Comparison of ENCODE assay signal across 8 mouse cellular contexts in genomic region chr9:63896073-63896807, GRCm38 (mm10).
DNase-seq lines count a peak whose midpoint lies in the region; ATAC-seq and TF ChIP-seq lines count a peak whose summit lies in the region.

No protein-coding gene starts in this region.

- H3K9ac ChIP-seq in intestine, embryonic 15.5 days, result no peak overlapping the region
- no peak overlapping the region for H3K9ac ChIP-seq in hindbrain, postnatal 0 days (replicated peaks; ENCODE audit: low read length)

- peak; percentile 33 for DNase-seq in adrenal gland, adult 2 months
- no peak for DNase-seq in adrenal gland, postnatal 4 days (ENCODE audit: low spot score in 2 of 2)
- peak; percentile 96 for DNase-seq in fibroblast of lung, adult 2 months (ENCODE audit: low read depth)
- DNase-seq in lung, postnatal 10 days, result peak; percentile 84
- DNase-seq in MN1 (ENCODE audit: low spot score), result no peak
- no peak for DNase-seq in cerebellum, adult 11 months
- DNase-seq in hindbrain, postnatal 0 days (ENCODE audit: low spot score), result no peak

- no peak for TF ChIP-seq CTCF in hindbrain, postnatal 0 days (IDR thresholded peaks at IDR 0.05; ENCODE audit: low read depth)

- no peak overlapping the region; the same call in 1 of the 2 replicates for H3K27ac ChIP-seq in intestine, embryonic 15.5 days
- H3K27ac ChIP-seq in hindbrain, postnatal 0 days, result no peak overlapping the region

- no peaks in the 10 kb centered on the region for H3K27me3 ChIP-seq in intestine, embryonic 15.5 days (replicated peaks)
- no peaks in the 10 kb centered on the region for H3K27me3 ChIP-seq in hindbrain, postnatal 0 days (ENCODE audit: insufficient read depth, low read length)

- 0 out of 2 replicates have a peak overlapping the region, but pooled peaks have one; percentile 14 for H3K4me2 ChIP-seq in intestine, embryonic 15.5 days (replicated peaks)
- H3K4me2 ChIP-seq in hindbrain, postnatal 0 days (ENCODE audit: low read depth, low read length), result no peak overlapping the region

- ATAC-seq in intestine, embryonic 15.5 days, result peak; percentile 59; the same call in 1 of the 2 replicates
- no peak for ATAC-seq in hindbrain, postnatal 0 days

- WGBS in intestine, embryonic 15.5 days, result 30% methylated on average over 15 of the region's 15 CpGs
- 41% methylated on average over 15 of the region's 15 CpGs for WGBS in hindbrain, postnatal 0 days

- H3K4me3 ChIP-seq in intestine, embryonic 15.5 days (replicated peaks), result no peak overlapping the region
- no peak overlapping the region for H3K4me3 ChIP-seq in hindbrain, postnatal 0 days (ENCODE audit: low read length)

- no peaks in the 10 kb centered on the region for H3K36me3 ChIP-seq in intestine, embryonic 15.5 days
- no peaks in the 10 kb centered on the region for H3K36me3 ChIP-seq in hindbrain, postnatal 0 days (ENCODE audit: insufficient read depth, low read length)

- peaks cover 12% of the 10 kb centered on the region; the same call in 1 of the 2 replicates for H3K4me1 ChIP-seq in intestine, embryonic 15.5 days (replicated peaks)
- H3K4me1 ChIP-seq in hindbrain, postnatal 0 days (ENCODE audit: insufficient read depth, low read length), result no peaks in the 10 kb centered on the region

- no peaks in the 10 kb centered on the region for H3K9me3 ChIP-seq in intestine, embryonic 15.5 days
- H3K9me3 ChIP-seq in hindbrain, postnatal 0 days (ENCODE audit: low read length), result no peaks in the 10 kb centered on the region

Comparison
In these comparisons a context has a peak if more than half of its experiments do, and no peak if none do; other contexts are left out.
1. DNase-seq: peak in adrenal gland, adult 2 months (single experiment), fibroblast of lung, adult 2 months (single experiment) and lung, postnatal 10 days (single experiment); none in adrenal gland, postnatal 4 days (0 of 2), MN1 (single experiment), cerebellum, adult 11 months (single experiment) and hindbrain, postnatal 0 days (single experiment).